ENCODE assay signal across 13 mouse cellular contexts in the genomic region with DNA sequence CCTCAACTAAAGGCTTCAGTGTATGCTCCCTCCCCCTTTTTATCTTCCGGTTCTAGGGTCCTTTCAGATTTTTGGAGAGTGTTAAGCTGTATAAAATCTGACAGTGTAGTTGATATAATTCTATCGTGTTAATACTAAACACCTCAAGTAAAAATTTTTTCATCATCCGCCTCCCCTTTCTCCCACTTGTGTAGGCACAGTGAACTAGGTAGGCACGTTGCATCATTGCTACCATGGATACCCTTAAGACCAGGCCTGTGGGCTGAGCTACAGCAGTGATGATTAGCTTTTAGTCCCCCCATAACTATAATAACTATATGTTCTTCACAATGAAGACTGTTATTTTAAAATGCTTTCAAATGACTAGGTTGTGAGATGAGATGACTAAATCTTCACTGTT.
"Had no signal": no experiment of that assay in that cellular context is flagged by ENCODE, and none has a peak within 500 bp of the region (broad histone marks: within the 10 kb centered on the region; RNA-seq: fewer than 3 reads in every experiment).

No protein-coding gene starts in this region.

- H3K4me3 ChIP-seq: intestine, embryonic 15.5 days; kidney, embryonic 15.5 days; limb, embryonic 13.5 days; midbrain, embryonic 12.5 days; neural tube, embryonic 13.5 days had no signal

- H3K27ac ChIP-seq: intestine, embryonic 15.5 days; kidney, embryonic 15.5 days; limb, embryonic 13.5 days; liver, embryonic 14.5 days; midbrain, embryonic 12.5 days; neural tube, embryonic 13.5 days had no signal

- H3K36me3 ChIP-seq: intestine, embryonic 15.5 days; kidney, embryonic 15.5 days; midbrain, embryonic 12.5 days; neural tube, embryonic 13.5 days had no signal

- DNase-seq: kidney, adult 18-20 months; kidney, postnatal 14 days; lung, adult 18-20 months; right cerebral cortex, postnatal 4 days; spleen, adult 18-20 months; thymus, adult 2 months; thymus, postnatal 25 days had no signal

- H3K9ac ChIP-seq: intestine, embryonic 15.5 days; kidney, embryonic 15.5 days; limb, embryonic 13.5 days; liver, embryonic 14.5 days; midbrain, embryonic 12.5 days; neural tube, embryonic 13.5 days had no signal

- H3K27me3 ChIP-seq: intestine, embryonic 15.5 days; kidney, embryonic 15.5 days; limb, embryonic 13.5 days; midbrain, embryonic 12.5 days; neural tube, embryonic 13.5 days had no signal

- H3K9me3 ChIP-seq: intestine, embryonic 15.5 days; kidney, embryonic 15.5 days; limb, embryonic 13.5 days; midbrain, embryonic 12.5 days; neural tube, embryonic 13.5 days had no signal
